Mouse (Mus musculus): Measurements from ENCODE around the gene Jmjd8. TPM values are rescaled to one million over a fixed set of nuclear protein-coding genes. Genes with fewer than 3 reads are reported as not detected.

The Jmjd8 gene
- polyA plus RNA-seq, 1 experiment from 2014 or later = 29.7 TPM

- H3K4me3 ChIP-seq (ENCODE audit: low read depth, low read length) = peak overlapping the region; percentile 78
- WGBS = 40% methylated on average over 21 of the region's 21 CpGs
- DNase-seq (ENCODE audit: low spot score) = no peak
- H3K27me3 ChIP-seq (ENCODE audit: control insufficient read depth, insufficient read depth, low read length) = no peaks in the 10 kb centered on the region
- H3K27ac ChIP-seq (replicated peaks) = peak overlapping the region; percentile 93
- H3K9ac ChIP-seq (ENCODE audit: low read length) = peak overlapping the region; percentile 85
- peaks cover 14% of the 10 kb centered on the region for H3K36me3 ChIP-seq (ENCODE audit: control insufficient read depth, insufficient read depth, low read length)
- H3K4me1 ChIP-seq (replicated peaks; ENCODE audit: control insufficient read depth, insufficient read depth) = peaks cover 30% of the 10 kb centered on the region
- peak overlapping the region; percentile 88 for H3K4me2 ChIP-seq (replicated peaks; ENCODE audit: low read depth)
- no peak for TF ChIP-seq CTCF (IDR thresholded peaks at IDR 0.05; ENCODE audit: low read depth)
- TF ChIP-seq EP300 (optimal IDR thresholded peaks at IDR 0.05) = no peak
- ATAC-seq (ENCODE audit: low FRiP score, low TSS enrichment) = no peak
- no peaks in the 10 kb centered on the region for H3K9me3 ChIP-seq (ENCODE audit: control insufficient read depth, low read length)
These were observed 3.0 kb downstream of the Jmjd8 start for GRCm38 (mm10) chr17:25831451-25832281.

- H3K4me3 ChIP-seq (ENCODE audit: low read depth, low read length) = peak overlapping the region; percentile 78
- peak; percentile 100 for DNase-seq (ENCODE audit: low spot score)
- ATAC-seq (ENCODE audit: low FRiP score, low TSS enrichment) = peak; percentile 89
- H3K9ac ChIP-seq (ENCODE audit: low read length) = peak overlapping the region; percentile 85
- peak overlapping the region; percentile 88 for H3K4me2 ChIP-seq (replicated peaks; ENCODE audit: low read depth)
- 1% methylated on average over 63 of the region's 77 CpGs for WGBS
- peaks cover 34% of the 10 kb centered on the region for H3K4me1 ChIP-seq (replicated peaks; ENCODE audit: control insufficient read depth, insufficient read depth)
- H3K36me3 ChIP-seq (ENCODE audit: control insufficient read depth, insufficient read depth, low read length) = peaks cover 9% of the 10 kb centered on the region
- H3K27me3 ChIP-seq (ENCODE audit: control insufficient read depth, insufficient read depth, low read length) = no peaks in the 10 kb centered on the region
- peak overlapping the region; percentile 98 for H3K27ac ChIP-seq (replicated peaks)
- H3K9me3 ChIP-seq (ENCODE audit: control insufficient read depth, low read length) = no peaks in the 10 kb centered on the region
- TF ChIP-seq EP300 (optimal IDR thresholded peaks at IDR 0.05) = peak; percentile 92
- TF ChIP-seq CTCF (IDR thresholded peaks at IDR 0.05; ENCODE audit: low read depth) = 0 out of 2 replicates have a peak, but pooled peaks have one; percentile 4
These were observed 4.0 kb downstream of the Jmjd8 start for GRCm38 (mm10) chr17:25832436-25833290.

GRCm38 (mm10) chr17:25833291-25833663 is 4.6 kb downstream of the Jmjd8 start, which contains the start of gene Stub1:
Stub1 (minus strand) TSS chr17:25833404.
- peak within 1 kb of the TSS; percentile 88 for H3K4me2 ChIP-seq (replicated peaks; ENCODE audit: low read depth)
- H3K4me1 ChIP-seq (replicated peaks; ENCODE audit: control insufficient read depth, insufficient read depth) = peaks cover 34% of the 10 kb centered on the region
- H3K9me3 ChIP-seq (ENCODE audit: control insufficient read depth, low read length) = no peaks in the 10 kb centered on the region
- peak within 1 kb of the TSS; percentile 78 for H3K4me3 ChIP-seq (ENCODE audit: low read depth, low read length)
- under 1% methylated on average over 24 of the region's 24 CpGs for WGBS
- peak within 1 kb of the TSS; percentile 98 for H3K27ac ChIP-seq (replicated peaks)
- DNase-seq (ENCODE audit: low spot score) (peak; percentile 94), ATAC-seq (ENCODE audit: low FRiP score, low TSS enrichment) (peak; percentile 65)
- H3K9ac ChIP-seq (ENCODE audit: low read length) = peak within 1 kb of the TSS; percentile 85
- no peaks in the 10 kb centered on the region for H3K27me3 ChIP-seq (ENCODE audit: control insufficient read depth, insufficient read depth, low read length)
- H3K36me3 ChIP-seq (ENCODE audit: control insufficient read depth, insufficient read depth, low read length) = peaks cover 12% of the 10 kb centered on the region
- TF ChIP-seq CTCF (IDR thresholded peaks at IDR 0.05; ENCODE audit: low read depth) = no peak
- no peak for TF ChIP-seq EP300 (optimal IDR thresholded peaks at IDR 0.05)

- peaks cover 13% of the 10 kb centered on the region for H3K36me3 ChIP-seq (ENCODE audit: control insufficient read depth, insufficient read depth, low read length)
- TF ChIP-seq EP300 (optimal IDR thresholded peaks at IDR 0.05) (no peak), CTCF (IDR thresholded peaks at IDR 0.05; ENCODE audit: low read depth) (no peak)
- no peak for DNase-seq (ENCODE audit: low spot score)
- peak overlapping the region; percentile 80 for H3K9ac ChIP-seq (ENCODE audit: low read length)
- H3K4me1 ChIP-seq (replicated peaks; ENCODE audit: control insufficient read depth, insufficient read depth) = peaks cover 31% of the 10 kb centered on the region
- H3K27me3 ChIP-seq (ENCODE audit: control insufficient read depth, insufficient read depth, low read length) = no peaks in the 10 kb centered on the region
- WGBS = 9% methylated on average over 6 of the region's 6 CpGs
- H3K9me3 ChIP-seq (ENCODE audit: control insufficient read depth, low read length) = no peaks in the 10 kb centered on the region
- H3K27ac ChIP-seq (replicated peaks) = peak overlapping the region; percentile 98
- H3K4me3 ChIP-seq (ENCODE audit: low read depth, low read length) = peak overlapping the region; percentile 78
- peak overlapping the region; percentile 88 for H3K4me2 ChIP-seq (replicated peaks; ENCODE audit: low read depth)
- ATAC-seq (ENCODE audit: low FRiP score, low TSS enrichment) = no peak
These were observed 5.4 kb downstream of the Jmjd8 start for GRCm38 (mm10) chr17:25833961-25834594.

DNA sequence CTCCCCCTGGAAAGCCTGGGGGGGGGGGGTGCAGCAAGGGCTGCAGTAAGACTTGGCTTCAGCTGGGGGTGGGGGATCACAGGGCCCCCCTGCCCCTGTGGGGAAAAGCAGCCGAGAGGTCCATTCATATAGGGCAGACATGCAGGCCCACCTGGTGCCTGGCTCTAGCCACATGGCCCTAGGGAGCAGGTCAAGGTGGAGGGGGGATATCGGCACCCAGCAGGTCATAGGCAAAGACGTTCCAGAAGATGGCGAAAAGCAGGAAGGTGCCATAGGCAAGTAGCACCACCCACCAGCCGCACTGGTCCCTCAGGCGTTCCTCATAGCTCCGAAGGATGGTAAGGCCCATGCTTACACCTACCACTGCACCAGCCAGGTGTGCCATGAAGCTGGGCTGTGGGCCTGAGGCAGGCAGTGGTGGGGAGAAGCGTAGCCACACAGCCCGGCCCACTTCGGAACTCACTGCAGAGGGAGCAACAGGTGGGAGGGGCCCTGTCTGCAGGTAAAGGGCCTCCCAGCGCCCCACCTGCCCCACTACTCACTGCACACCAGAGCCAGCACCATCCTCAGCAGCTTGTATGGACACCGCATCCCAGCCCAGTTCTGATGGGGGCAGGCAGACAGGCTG is 6.0 kb downstream of the Jmjd8 start:
- Histone ChIP-seq H3K36me3 (ENCODE audit: control insufficient read depth, insufficient read depth, low read length) (peaks cover 18% of the 10 kb centered on the region), H3K4me3 (ENCODE audit: low read depth, low read length) (peak overlapping the region; percentile 78), H3K9ac (ENCODE audit: low read length) (peak overlapping the region; percentile 80), H3K27me3 (ENCODE audit: control insufficient read depth, insufficient read depth, low read length) (no peaks in the 10 kb centered on the region), H3K4me1 (replicated peaks; ENCODE audit: control insufficient read depth, insufficient read depth) (peaks cover 28% of the 10 kb centered on the region), H3K9me3 (ENCODE audit: control insufficient read depth, low read length) (no peaks in the 10 kb centered on the region), H3K4me2 (replicated peaks; ENCODE audit: low read depth) (peak overlapping the region; percentile 88), H3K27ac (replicated peaks) (0 out of 2 replicates have a peak overlapping the region, but pooled peaks have one; percentile 24)
- DNase-seq (ENCODE audit: low spot score) = no peak
- no peak for ATAC-seq (ENCODE audit: low FRiP score, low TSS enrichment)
- TF ChIP-seq CTCF (IDR thresholded peaks at IDR 0.05; ENCODE audit: low read depth) = no peak
- no peak for TF ChIP-seq EP300 (optimal IDR thresholded peaks at IDR 0.05)
- WGBS = 66% methylated on average over 12 of the region's 12 CpGs

Data from stomach, postnatal 0 days (tissue).